Mouse (Mus musculus) embryo, embryonic 10.5 days (tissue): ENCODE measurements at regions not wholly inside any gene's neighbourhood (a gene's known extent, or its start where the extent isn't known, plus 50 kb on each side); places are given as distances from the start of the nearest gene placed in this dataset.

Source experiments
- DNase-seq: peaks from one replicate; pipeline ENCODE4 v3.0.0-alpha.2; 2015; ENCODE audit warnings: low spot score

GRCm38 (mm10) chr9:61135917-61136316 is 236.2 kb upstream of the Tle3 start:
- DNase-seq = no peak

- no peak for DNase-seq
Observed at GRCm38 (mm10) chr9:61138741-61139368, 233.3 kb upstream of the Tle3 start.

GRCm38 (mm10) chr9:61143101-61143500 is 229.1 kb upstream of the Tle3 start:
- no peak for DNase-seq

- DNase-seq = no peak
Observed at GRCm38 (mm10) chr9:61144685-61145318, 227.4 kb upstream of the Tle3 start.

- no peak for DNase-seq
Observed at GRCm38 (mm10) chr9:61145738-61146137, 226.4 kb upstream of the Tle3 start.

GRCm38 (mm10) chr9:61151201-61151600 is 221.0 kb upstream of the Tle3 start:
- no peak for DNase-seq

GRCm38 (mm10) chr9:61151901-61152337 is 220.2 kb upstream of the Tle3 start:
- no peak for DNase-seq

- no peak for DNase-seq
Observed at GRCm38 (mm10) chr9:61154721-61155120, 217.4 kb upstream of the Tle3 start.

- DNase-seq = no peak
Observed at GRCm38 (mm10) chr9:61155851-61156250, 216.3 kb upstream of the Tle3 start.

GRCm38 (mm10) chr9:61158192-61158770 is 213.9 kb upstream of the Tle3 start:
- no peak for DNase-seq

GRCm38 (mm10) chr9:61159159-61159558 is 213.0 kb upstream of the Tle3 start:
- no peak for DNase-seq

GRCm38 (mm10) chr9:61159616-61160015 is 212.6 kb upstream of the Tle3 start:
- no peak for DNase-seq

- no peak for DNase-seq
Observed at GRCm38 (mm10) chr9:61162884-61163283, 209.3 kb upstream of the Tle3 start.

- DNase-seq = peak; percentile 66
Observed at GRCm38 (mm10) chr9:61163671-61164288, 208.4 kb upstream of the Tle3 start.

- peak; percentile 55 for DNase-seq
Observed at GRCm38 (mm10) chr9:61164501-61165251, 207.5 kb upstream of the Tle3 start.

GRCm38 (mm10) chr9:61166115-61166514 is 206.1 kb upstream of the Tle3 start:
- no peak for DNase-seq

- DNase-seq = no peak
Observed at GRCm38 (mm10) chr9:61167097-61167842, 204.9 kb upstream of the Tle3 start.

GRCm38 (mm10) chr9:61168931-61169330 is 203.2 kb upstream of the Tle3 start:
- DNase-seq = no peak

- DNase-seq = no peak
Observed at GRCm38 (mm10) chr9:61169506-61170090, 202.6 kb upstream of the Tle3 start.

- no peak for DNase-seq
Observed at GRCm38 (mm10) chr9:61170921-61171320, 201.2 kb upstream of the Tle3 start.

- no peak for DNase-seq
Observed at GRCm38 (mm10) chr9:61172421-61172820, 199.7 kb upstream of the Tle3 start.
